31 mouse cellular contexts compared by ENCODE assay signal in the genomic region with DNA sequence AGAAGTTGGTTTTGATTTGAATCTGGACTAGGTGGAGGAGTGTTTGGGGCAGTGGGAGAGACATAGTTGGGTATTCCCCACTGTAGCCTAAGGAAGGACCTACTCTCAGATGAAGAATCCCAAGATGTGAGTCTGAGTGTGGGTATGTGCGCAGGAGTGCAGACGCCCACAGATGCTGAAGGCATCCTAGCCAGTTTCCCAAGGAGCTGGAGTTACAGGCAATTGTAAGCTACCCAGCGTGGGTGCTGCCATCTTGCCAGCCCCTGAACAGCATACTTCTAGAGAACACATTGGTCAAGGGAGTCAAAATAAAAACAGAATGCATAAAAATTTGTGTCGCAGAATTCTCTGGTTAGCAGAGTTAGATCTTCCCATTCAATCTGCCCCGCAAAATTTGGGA.
DNase-seq lines count a peak whose midpoint lies in the region; ATAC-seq lines count a peak whose summit lies in the region.
"Had no signal": no experiment of that assay in that cellular context is flagged by ENCODE, and none has a peak within 500 bp of the region (broad histone marks: within the 10 kb centered on the region; RNA-seq: fewer than 3 reads in every experiment).

No protein-coding gene starts in this region.

- WGBS in hindbrain, embryonic 14.5 days, result 90% methylated on average over 5 of the region's 5 CpGs
- WGBS in hindbrain, embryonic 13.5 days, result 94% methylated on average over 5 of the region's 5 CpGs

- no peak overlapping the region for H3K9ac ChIP-seq in hindbrain, embryonic 14.5 days
- H3K9ac ChIP-seq in hindbrain, embryonic 13.5 days, result no peak overlapping the region
- H3K9ac ChIP-seq: embryonic facial prominence, embryonic 12.5 days; forebrain, embryonic 15.5 days; heart, embryonic 15.5 days; hindbrain, embryonic 15.5 days; intestine, embryonic 15.5 days; limb, embryonic 13.5 days; lung, embryonic 15.5 days; neural tube, embryonic 13.5 days; stomach, embryonic 15.5 days had no signal

- ATAC-seq in hindbrain, embryonic 14.5 days (ENCODE audit: low FRiP score), result no peak
- no peak for ATAC-seq in hindbrain, embryonic 13.5 days (ENCODE audit: low FRiP score)
- ATAC-seq: CD4-positive, CD25-positive, alpha-beta regulatory T cell, adult 4 months; forebrain, embryonic 15.5 days; intestine, embryonic 15.5 days; midbrain, embryonic 16.5 days had no signal

- no peaks in the 10 kb centered on the region for H3K4me1 ChIP-seq in hindbrain, embryonic 14.5 days (replicated peaks; ENCODE audit: control insufficient read depth, insufficient read depth, low read length)
- H3K4me1 ChIP-seq in hindbrain, embryonic 13.5 days (replicated peaks), result no peaks in the 10 kb centered on the region
- H3K4me1 ChIP-seq: embryonic facial prominence, embryonic 12.5 days; forebrain, embryonic 15.5 days; hindbrain, embryonic 15.5 days; intestine, embryonic 15.5 days; lung, embryonic 15.5 days; midbrain, embryonic 10.5 days; neural tube, embryonic 13.5 days; stomach, embryonic 15.5 days had no signal

- H3K27me3 ChIP-seq in hindbrain, embryonic 14.5 days (ENCODE audit: control insufficient read depth, insufficient read depth, low read length), result no peaks in the 10 kb centered on the region
- H3K27me3 ChIP-seq in hindbrain, embryonic 13.5 days, result no peaks in the 10 kb centered on the region
- H3K27me3 ChIP-seq: embryonic facial prominence, embryonic 12.5 days; forebrain, embryonic 15.5 days; heart, embryonic 15.5 days; hindbrain, embryonic 15.5 days; intestine, embryonic 15.5 days; limb, embryonic 13.5 days; lung, embryonic 15.5 days; neural tube, embryonic 13.5 days; stomach, embryonic 15.5 days had no signal

- H3K4me3 ChIP-seq in hindbrain, embryonic 14.5 days (replicated peaks; ENCODE audit: low read length), result no peak overlapping the region
- no peak overlapping the region for H3K4me3 ChIP-seq in hindbrain, embryonic 13.5 days
- H3K4me3 ChIP-seq: embryonic facial prominence, embryonic 12.5 days; forebrain, embryonic 15.5 days; gastrocnemius, adult 2 months; heart, adult 2 months; heart, embryonic 15.5 days; hindbrain, embryonic 15.5 days; intestine, embryonic 15.5 days; limb, embryonic 13.5 days; lung, embryonic 15.5 days; midbrain, embryonic 10.5 days; myocyte; neural tube, embryonic 13.5 days; stomach, embryonic 15.5 days had no signal

- 0 out of 2 replicates have a peak overlapping the region, but pooled peaks have one; percentile 2 for H3K27ac ChIP-seq in hindbrain, embryonic 14.5 days
- H3K27ac ChIP-seq in hindbrain, embryonic 13.5 days, result no peak overlapping the region
- H3K27ac ChIP-seq: embryonic facial prominence, embryonic 12.5 days; forebrain, embryonic 15.5 days; gastrocnemius, adult 2 months; heart, adult 2 months; heart, embryonic 15.5 days; hindbrain, embryonic 15.5 days; intestine, embryonic 15.5 days; limb, embryonic 13.5 days; lung, embryonic 15.5 days; midbrain, embryonic 10.5 days; neural tube, embryonic 13.5 days; stomach, embryonic 15.5 days had no signal

- H3K36me3 ChIP-seq in hindbrain, embryonic 14.5 days (replicated peaks; ENCODE audit: control insufficient read depth, insufficient read depth), result no peaks in the 10 kb centered on the region
- peaks cover 28% of the 10 kb centered on the region for H3K36me3 ChIP-seq in hindbrain, embryonic 13.5 days
- H3K36me3 ChIP-seq: embryonic facial prominence, embryonic 12.5 days; forebrain, embryonic 15.5 days; intestine, embryonic 15.5 days; limb, embryonic 13.5 days; lung, embryonic 15.5 days; midbrain, embryonic 10.5 days; stomach, embryonic 15.5 days had no signal

- no peak for DNase-seq in hindbrain, embryonic 14.5 days (ENCODE audit: low spot score)
- DNase-seq in left cerebral cortex, adult 18-20 months (ENCODE audit: low spot score in 2 of 2), result peak; percentile 34 to 67
- no peak for DNase-seq in left cerebral cortex, postnatal 4 days
- peak; percentile 69 for DNase-seq in right cerebral cortex, adult 18-20 months
- no peak for DNase-seq in right cerebral cortex, postnatal 14 days
- peak; percentile 33 for DNase-seq in right cerebral cortex, postnatal 25 days
- DNase-seq in heart, adult 18-20 months, result no peak
- DNase-seq: adrenal gland, postnatal 14 days; cerebellum, adult 11-12 months; cerebellum, adult 9-11 months; embryo, embryonic 11 days; gastrocnemius, adult 2 months; gastrocnemius, postnatal 36 days; heart, adult 2 months; kidney, adult 2 months; kidney, postnatal 36 days had no signal

- no peaks in the 10 kb centered on the region for H3K9me3 ChIP-seq in hindbrain, embryonic 14.5 days (ENCODE audit: control insufficient read depth, low read length)
- H3K9me3 ChIP-seq in hindbrain, embryonic 13.5 days, result no peaks in the 10 kb centered on the region
- H3K9me3 ChIP-seq: embryonic facial prominence, embryonic 12.5 days; forebrain, embryonic 15.5 days; heart, embryonic 15.5 days; hindbrain, embryonic 15.5 days; intestine, embryonic 15.5 days; limb, embryonic 13.5 days; lung, embryonic 15.5 days; midbrain, embryonic 10.5 days; neural tube, embryonic 13.5 days; stomach, embryonic 15.5 days had no signal

- intact Hi-C loops in left cerebral cortex, postnatal 4 days (cut with DNase I), result no loop called here

- no peak overlapping the region for H3K4me2 ChIP-seq in hindbrain, embryonic 14.5 days (replicated peaks)
- H3K4me2 ChIP-seq in hindbrain, embryonic 13.5 days, result no peak overlapping the region
- H3K4me2 ChIP-seq: embryonic facial prominence, embryonic 12.5 days; forebrain, embryonic 15.5 days; heart, embryonic 15.5 days; hindbrain, embryonic 15.5 days; intestine, embryonic 15.5 days; limb, embryonic 13.5 days; liver, embryonic 11.5 days; lung, embryonic 15.5 days; neural tube, embryonic 13.5 days; stomach, embryonic 15.5 days had no signal

Comparison
In these comparisons a context has a peak if more than half of its experiments do, and no peak if none do; other contexts are left out.
1. DNase-seq: peak in left cerebral cortex, adult 18-20 months (2 of 2), right cerebral cortex, adult 18-20 months (single experiment) and right cerebral cortex, postnatal 25 days (single experiment); none in hindbrain, embryonic 14.5 days (single experiment), left cerebral cortex, postnatal 4 days (single experiment), right cerebral cortex, postnatal 14 days (single experiment) and heart, adult 18-20 months (0 of 2).